Mouse (Mus musculus) embryonic facial prominence, embryonic 15.5 days (tissue): ENCODE measurements at regions not wholly inside any gene's neighbourhood (a gene's known extent, or its start where the extent isn't known, plus 50 kb on each side); places are given as distances from the start of the nearest gene placed in this dataset.

Source experiments
- ATAC-seq: fragments of 200-750 bp; cut with Nextera tagmentation; 2 replicates; pipeline ENCODE4 v1.8.0; 2017; ENCODE audit warnings: low read depth, moderate TSS enrichment; ENCODE audit not compliant: insufficient number of reproducible peaks, low FRiP score, low TSS enrichment
- H3K27ac ChIP-seq: fragments of 300-500 bp; sonication (generic); replicated peaks from 2 replicates; pipeline ENCODE4 v1.5.1; 2015; ENCODE audit warnings: mild to moderate bottlenecking, inconsistent platforms
- H3K27me3 ChIP-seq: fragments of 300-500 bp; sonication (generic); 2 replicates; pipeline ENCODE4 v1.6.1; 2015; ENCODE audit warnings: inconsistent platforms
- H3K36me3 ChIP-seq: fragments of 300-500 bp; sonication (generic); 2 replicates; pipeline ENCODE4 v1.6.1; 2015; ENCODE audit warnings: mild to moderate bottlenecking, inconsistent platforms
- H3K4me1 ChIP-seq: fragments of 300-500 bp; sonication (generic); 2 replicates; pipeline ENCODE4 v1.6.1; 2015; ENCODE audit warnings: inconsistent platforms
- H3K4me2 ChIP-seq: fragments of 300-500 bp; sonication (generic); replicated peaks from 2 replicates; pipeline ENCODE4 v1.6.1; 2015; ENCODE audit warnings: mild to moderate bottlenecking, inconsistent platforms
- H3K4me3 ChIP-seq: fragments of 300-500 bp; sonication (generic); replicated peaks from 2 replicates; pipeline ENCODE4 v1.5.1; 2015; ENCODE audit warnings: mild to moderate bottlenecking, inconsistent platforms
- H3K9ac ChIP-seq: fragments of 300-500 bp; sonication (generic); 2 replicates; pipeline ENCODE4 v1.6.1; 2015; ENCODE audit warnings: inconsistent platforms
- H3K9me3 ChIP-seq: fragments of 300-500 bp; sonication (generic); replicated peaks from 2 replicates; pipeline ENCODE4 v1.6.1; 2016; ENCODE audit warnings: inconsistent platforms
- WGBS: fragments of 180-500 bp; shearing (Covaris S2); methylation state at CpG from one replicate; pipeline ENCODE4 v1.1.7; 2015; 5-methylcytosine and 5-hydroxymethylcytosine counted together

DNA sequence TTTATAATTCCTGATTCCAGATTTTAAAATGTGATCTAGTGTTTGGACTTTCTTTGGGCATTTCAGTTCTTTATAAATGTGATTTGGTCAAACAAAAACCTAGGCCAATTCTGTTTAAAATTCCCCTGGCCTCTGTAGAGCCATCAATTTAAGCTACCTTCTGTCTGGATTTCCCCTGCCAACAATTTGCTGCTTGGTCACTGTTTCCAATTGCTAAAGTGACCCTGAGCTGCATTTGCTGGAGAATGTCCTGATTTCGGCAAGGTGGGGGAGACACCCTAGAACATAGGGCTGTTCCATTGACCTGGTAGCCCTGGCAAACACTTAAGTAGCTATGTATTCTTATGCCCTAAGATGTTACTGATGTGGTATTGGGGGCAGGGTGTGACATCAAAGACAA lies 386.3 kb upstream of the Pou3f3 start:
- WGBS: 84% methylated on average over 1 of the region's 1 CpGs
- Histone ChIP-seq H3K4me1 (no peaks in the 10 kb centered on the region), H3K4me3 (no peak overlapping the region), H3K4me2 (no peak overlapping the region), H3K27me3 (no peaks in the 10 kb centered on the region), H3K9ac (no peak overlapping the region), H3K36me3 (no peaks in the 10 kb centered on the region), H3K9me3 (no peaks in the 10 kb centered on the region), H3K27ac (no peak overlapping the region)
- no peak for ATAC-seq

DNA sequence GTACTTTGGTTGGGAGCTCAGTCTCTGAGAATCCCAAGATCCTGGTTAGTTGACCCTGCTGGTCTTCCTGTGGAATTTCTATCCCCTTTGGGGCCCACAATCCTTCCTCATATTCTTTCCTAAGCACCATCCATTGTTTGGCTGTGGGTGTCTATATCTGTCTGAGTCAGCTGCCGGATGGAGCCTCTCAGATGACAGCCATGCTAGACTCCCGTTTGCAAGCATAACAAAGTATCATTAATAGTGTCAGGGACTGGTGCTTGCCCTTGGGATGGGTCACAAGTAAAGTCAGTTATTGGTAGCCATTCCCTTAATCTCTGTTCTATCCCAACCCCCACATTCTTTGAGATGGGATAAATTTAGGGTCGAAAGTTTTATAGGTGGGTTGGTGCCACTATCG lies 382.1 kb upstream of the Pou3f3 start:
- Histone ChIP-seq H3K4me3 (no peak overlapping the region), H3K36me3 (no peaks in the 10 kb centered on the region), H3K4me2 (no peak overlapping the region), H3K27me3 (no peaks in the 10 kb centered on the region), H3K27ac (no peak overlapping the region), H3K4me1 (no peaks in the 10 kb centered on the region), H3K9ac (no peak overlapping the region), H3K9me3 (no peaks in the 10 kb centered on the region)
- WGBS: 84% methylated on average over 4 of the region's 4 CpGs
- no peak for ATAC-seq

GRCm38 (mm10) chr1:42351884-42352283 lies 343.7 kb upstream of the Pou3f3 start:
- Histone ChIP-seq H3K4me3 (no peak overlapping the region), H3K36me3 (no peaks in the 10 kb centered on the region), H3K9ac (no peak overlapping the region), H3K4me2 (no peak overlapping the region), H3K4me1 (peaks cover 10% of the 10 kb centered on the region; the same call in 1 of the 2 replicates), H3K27me3 (no peaks in the 10 kb centered on the region), H3K27ac (no peak overlapping the region), H3K9me3 (no peaks in the 10 kb centered on the region)
- ATAC-seq: no peak
- 79% methylated on average over 4 of the region's 4 CpGs for WGBS

- 67% methylated on average over 13 of the region's 13 CpGs for WGBS
- peaks cover 10% of the 10 kb centered on the region; the same call in 1 of the 2 replicates for H3K4me1 ChIP-seq
- ATAC-seq: no peak
- H3K9me3 ChIP-seq: no peaks in the 10 kb centered on the region
- H3K9ac ChIP-seq: no peak overlapping the region
- H3K4me3 ChIP-seq: no peak overlapping the region
- no peaks in the 10 kb centered on the region for H3K27me3 ChIP-seq
- H3K4me2 ChIP-seq: no peak overlapping the region
- H3K27ac ChIP-seq: no peak overlapping the region
- no peaks in the 10 kb centered on the region for H3K36me3 ChIP-seq
Measured at GRCm38 (mm10) chr1:42352389-42352788, 343.2 kb upstream of the Pou3f3 start.

- Histone ChIP-seq H3K9me3 (no peaks in the 10 kb centered on the region), H3K36me3 (no peaks in the 10 kb centered on the region), H3K4me1 (peaks cover 10% of the 10 kb centered on the region; the same call in 1 of the 2 replicates), H3K9ac (no peak overlapping the region), H3K27ac (no peak overlapping the region), H3K4me3 (no peak overlapping the region), H3K27me3 (no peaks in the 10 kb centered on the region), H3K4me2 (no peak overlapping the region)
- no peak for ATAC-seq
- WGBS: 32% methylated on average over 8 of the region's 8 CpGs
Measured at GRCm38 (mm10) chr1:42353096-42353495, 342.5 kb upstream of the Pou3f3 start.

GRCm38 (mm10) chr1:42354020-42354419 lies 341.5 kb upstream of the Pou3f3 start:
- no peak overlapping the region for H3K27ac ChIP-seq
- no peaks in the 10 kb centered on the region for H3K9me3 ChIP-seq
- H3K4me1 ChIP-seq: peaks cover 10% of the 10 kb centered on the region; the same call in 1 of the 2 replicates
- WGBS: 76% methylated on average over 6 of the region's 6 CpGs
- H3K27me3 ChIP-seq: no peaks in the 10 kb centered on the region
- no peak overlapping the region for H3K4me3 ChIP-seq
- no peaks in the 10 kb centered on the region for H3K36me3 ChIP-seq
- no peak for ATAC-seq
- no peak overlapping the region for H3K9ac ChIP-seq
- no peak overlapping the region for H3K4me2 ChIP-seq

GRCm38 (mm10) chr1:42362438-42362837 lies 333.1 kb upstream of the Pou3f3 start:
- Histone ChIP-seq H3K9me3 (no peaks in the 10 kb centered on the region), H3K36me3 (no peaks in the 10 kb centered on the region), H3K4me3 (no peak overlapping the region), H3K4me2 (no peak overlapping the region), H3K9ac (no peak overlapping the region), H3K27ac (no peak overlapping the region), H3K4me1 (no peaks in the 10 kb centered on the region), H3K27me3 (no peaks in the 10 kb centered on the region)
- WGBS: 65% methylated on average over 3 of the region's 3 CpGs
- ATAC-seq: no peak

DNA sequence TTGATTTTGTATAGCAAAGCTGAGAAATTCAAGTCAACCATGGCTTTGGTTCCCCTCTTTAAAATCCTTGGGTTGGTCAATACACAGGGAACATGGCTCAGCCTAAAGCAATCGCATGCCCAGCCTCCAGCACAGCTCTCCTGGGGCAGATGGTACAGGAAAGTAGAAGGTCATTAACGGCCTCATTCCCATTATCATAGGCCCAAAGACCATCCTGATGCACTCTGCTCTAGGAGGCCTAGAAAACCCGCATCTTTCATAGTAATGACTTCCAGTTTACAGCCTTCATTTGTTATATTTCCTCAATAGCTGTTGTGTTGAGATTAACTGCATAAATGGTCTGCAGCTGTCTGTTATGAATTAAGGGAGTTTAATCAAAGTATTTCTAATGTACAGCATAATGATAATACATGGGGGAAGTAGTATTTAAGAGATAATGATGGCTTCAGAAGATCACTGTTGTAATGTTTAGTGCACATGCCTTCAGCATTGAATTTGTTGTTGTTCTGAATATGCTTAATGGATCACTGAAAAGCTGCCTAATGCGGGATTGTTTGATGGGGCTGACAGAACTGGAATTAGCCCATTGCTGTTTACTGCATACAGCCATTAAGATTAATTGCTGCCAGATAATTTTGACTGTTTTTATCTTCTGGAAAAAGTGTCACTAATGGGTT lies 329.8 kb upstream of the Pou3f3 start:
- no peak overlapping the region for H3K4me3 ChIP-seq
- 82% methylated on average over 4 of the region's 4 CpGs for WGBS
- no peaks in the 10 kb centered on the region for H3K9me3 ChIP-seq
- no peaks in the 10 kb centered on the region for H3K4me1 ChIP-seq
- no peaks in the 10 kb centered on the region for H3K36me3 ChIP-seq
- H3K4me2 ChIP-seq: no peak overlapping the region
- no peak overlapping the region for H3K9ac ChIP-seq
- H3K27me3 ChIP-seq: no peaks in the 10 kb centered on the region
- no peak for ATAC-seq
- H3K27ac ChIP-seq: no peak overlapping the region

GRCm38 (mm10) chr1:42387919-42388684 lies 307.5 kb upstream of the Pou3f3 start:
- H3K4me3 ChIP-seq: no peak overlapping the region
- no peaks in the 10 kb centered on the region for H3K27me3 ChIP-seq
- no peaks in the 10 kb centered on the region for H3K36me3 ChIP-seq
- 59% methylated on average over 18 of the region's 18 CpGs for WGBS
- no peaks in the 10 kb centered on the region for H3K9me3 ChIP-seq
- no peaks in the 10 kb centered on the region for H3K4me1 ChIP-seq
- no peak overlapping the region for H3K27ac ChIP-seq
- H3K4me2 ChIP-seq: no peak overlapping the region
- H3K9ac ChIP-seq: no peak overlapping the region
- no peak for ATAC-seq

- no peak overlapping the region for H3K27ac ChIP-seq
- no peaks in the 10 kb centered on the region for H3K27me3 ChIP-seq
- no peaks in the 10 kb centered on the region for H3K9me3 ChIP-seq
- H3K36me3 ChIP-seq: no peaks in the 10 kb centered on the region
- H3K9ac ChIP-seq: no peak overlapping the region
- no peak for ATAC-seq
- H3K4me3 ChIP-seq: no peak overlapping the region
- no peak overlapping the region for H3K4me2 ChIP-seq
- WGBS: 96% methylated on average over 6 of the region's 6 CpGs
- no peaks in the 10 kb centered on the region for H3K4me1 ChIP-seq
Measured at GRCm38 (mm10) chr1:42388740-42389139, 306.8 kb upstream of the Pou3f3 start.

DNA sequence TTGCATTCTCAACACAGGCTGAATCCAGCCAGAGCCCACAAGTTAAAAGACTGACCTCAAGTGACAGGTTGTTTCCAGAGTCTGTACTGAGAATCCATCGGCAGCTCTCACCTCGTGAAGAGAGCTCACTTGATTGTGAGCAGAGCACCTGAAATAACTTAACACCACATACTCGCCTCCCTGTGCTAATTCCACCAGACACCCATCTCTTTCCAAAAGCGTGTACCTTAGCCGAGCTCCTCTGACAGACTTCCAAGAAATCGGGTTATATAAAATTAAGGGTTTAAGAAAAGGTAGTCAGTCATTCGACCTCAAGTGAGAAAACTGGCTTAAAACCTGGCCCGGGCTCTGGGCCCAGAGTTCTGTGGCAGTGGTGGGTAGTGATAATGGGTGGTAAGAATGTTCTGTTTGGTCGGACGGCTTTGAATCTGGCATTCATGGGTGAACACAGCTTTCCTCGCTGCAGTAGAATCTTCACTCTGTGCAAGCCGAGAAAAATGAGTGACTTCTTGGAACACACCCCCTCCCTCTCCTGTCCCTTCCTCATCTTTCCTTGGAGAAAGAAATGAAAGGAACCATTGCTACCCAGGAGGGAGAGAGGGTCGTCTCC lies 299.8 kb upstream of the Pou3f3 start:
- no peaks in the 10 kb centered on the region for H3K27me3 ChIP-seq
- no peak overlapping the region for H3K27ac ChIP-seq
- no peaks in the 10 kb centered on the region for H3K4me1 ChIP-seq
- no peak overlapping the region for H3K9ac ChIP-seq
- no peak overlapping the region for H3K4me3 ChIP-seq
- no peak for ATAC-seq
- H3K4me2 ChIP-seq: no peak overlapping the region
- WGBS: 74% methylated on average over 13 of the region's 13 CpGs
- no peaks in the 10 kb centered on the region for H3K9me3 ChIP-seq
- H3K36me3 ChIP-seq: no peaks in the 10 kb centered on the region
